26 mouse cellular contexts compared by ENCODE assay signal in the genomic region with DNA sequence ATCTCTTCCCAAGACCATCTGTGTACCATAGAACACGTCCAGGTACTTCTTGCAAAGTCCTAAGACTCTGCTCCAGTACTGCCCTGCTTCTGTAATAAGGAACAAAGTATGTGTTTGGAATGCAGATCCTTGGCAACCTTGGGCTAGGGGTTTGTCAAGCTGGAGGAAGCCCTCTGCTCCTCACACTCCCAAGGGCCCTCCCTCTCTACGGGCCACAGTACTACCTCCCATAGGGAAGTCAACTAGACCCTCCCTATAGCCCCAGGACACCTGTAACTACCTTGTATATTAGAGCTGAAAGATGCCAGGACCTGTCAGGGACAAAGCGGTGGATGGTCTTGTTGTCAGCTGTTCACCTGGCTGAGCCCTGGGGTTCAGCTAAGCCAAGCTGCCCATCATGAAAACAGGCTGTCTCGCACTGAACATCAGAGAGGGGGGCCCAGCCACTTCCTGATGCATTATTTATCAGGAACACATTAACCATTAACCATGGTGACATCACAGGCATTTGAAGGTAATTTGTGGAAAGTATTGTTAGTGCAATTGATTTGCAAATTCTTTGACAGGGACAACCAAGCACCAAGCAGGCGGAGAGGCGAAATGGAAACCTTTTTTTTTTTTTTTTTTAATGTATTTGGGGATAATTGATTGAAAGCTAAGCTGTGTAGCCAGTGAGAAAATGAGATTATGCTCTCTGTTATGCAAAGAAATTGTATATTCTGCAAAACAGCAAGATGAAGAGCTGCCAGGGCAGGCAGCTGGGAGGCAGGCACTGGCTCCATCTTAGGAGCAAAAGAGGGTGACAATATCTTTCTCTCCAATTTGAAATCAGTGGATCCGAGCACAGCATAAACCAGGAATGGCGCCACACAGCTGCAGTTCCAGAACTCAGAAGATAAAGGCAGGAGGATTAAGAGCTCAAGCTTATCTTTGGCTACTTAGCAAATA.
DNase-seq lines count a peak whose midpoint lies in the region; ATAC-seq lines count a peak whose summit lies in the region.
"Had no signal": no experiment of that assay in that cellular context is flagged by ENCODE, and none has a peak within 500 bp of the region (broad histone marks: within the 10 kb centered on the region; RNA-seq: fewer than 3 reads in every experiment).

No protein-coding gene starts in this region.

- H3K27me3 ChIP-seq in forebrain, embryonic 14.5 days (replicated peaks; ENCODE audit: control insufficient read depth, insufficient read depth, low read length), result no peaks in the 10 kb centered on the region
- no peaks in the 10 kb centered on the region for H3K27me3 ChIP-seq in midbrain, embryonic 12.5 days
- H3K27me3 ChIP-seq: embryonic facial prominence, embryonic 13.5 days had no signal

- no peaks in the 10 kb centered on the region for H3K9me3 ChIP-seq in forebrain, embryonic 14.5 days (replicated peaks; ENCODE audit: control insufficient read depth, low read length)
- no peaks in the 10 kb centered on the region for H3K9me3 ChIP-seq in midbrain, embryonic 12.5 days
- H3K9me3 ChIP-seq: embryonic facial prominence, embryonic 13.5 days; heart, embryonic 10.5 days; limb, embryonic 10.5 days had no signal

- no peak overlapping the region for H3K4me3 ChIP-seq in forebrain, embryonic 14.5 days (ENCODE audit: low read depth, low read length)
- no peak overlapping the region for H3K4me3 ChIP-seq in midbrain, embryonic 12.5 days
- H3K4me3 ChIP-seq: embryonic facial prominence, embryonic 13.5 days; erythroblast, embryonic 14.5 days; heart, embryonic 10.5 days; layer of hippocampus, adult 2 months; limb, embryonic 10.5 days had no signal

- H3K9ac ChIP-seq in forebrain, embryonic 14.5 days (ENCODE audit: low read length), result no peak overlapping the region
- H3K9ac ChIP-seq in midbrain, embryonic 12.5 days (replicated peaks), result no peak overlapping the region
- H3K9ac ChIP-seq: embryonic facial prominence, embryonic 13.5 days had no signal

- H3K27ac ChIP-seq in forebrain, embryonic 14.5 days (ENCODE audit: low read depth, low read length), result no peak overlapping the region
- H3K27ac ChIP-seq in midbrain, embryonic 12.5 days (replicated peaks), result 0 out of 2 replicates have a peak overlapping the region, but pooled peaks have one; percentile 25
- H3K27ac ChIP-seq: embryonic facial prominence, embryonic 13.5 days; heart, embryonic 10.5 days; layer of hippocampus, adult 2 months; limb, embryonic 10.5 days had no signal

- H3K36me3 ChIP-seq in forebrain, embryonic 14.5 days (ENCODE audit: control insufficient read depth, insufficient read depth, low read length), result no peaks in the 10 kb centered on the region
- no peaks in the 10 kb centered on the region for H3K36me3 ChIP-seq in midbrain, embryonic 12.5 days
- H3K36me3 ChIP-seq: embryonic facial prominence, embryonic 13.5 days; heart, embryonic 10.5 days; limb, embryonic 10.5 days had no signal

- no peaks in the 10 kb centered on the region for H3K4me1 ChIP-seq in forebrain, embryonic 14.5 days (ENCODE audit: control insufficient read depth, insufficient read depth, low read length)
- peaks cover 9% of the 10 kb centered on the region for H3K4me1 ChIP-seq in midbrain, embryonic 12.5 days

- ATAC-seq in forebrain, embryonic 14.5 days, result peak; percentile 70
- ATAC-seq in midbrain, embryonic 12.5 days (ENCODE audit: low FRiP score, low read depth), result peak; percentile 19; the same call in 1 of the 2 replicates
- ATAC-seq: activated CD4-positive, CD25-positive, alpha-beta regulatory T cell, adult 4 months; inflammation-experienced regulatory T-cells, adult 6 months had no signal

- no peak overlapping the region for H3K4me2 ChIP-seq in forebrain, embryonic 14.5 days (ENCODE audit: low read length)
- no peak overlapping the region for H3K4me2 ChIP-seq in midbrain, embryonic 12.5 days (replicated peaks)
- H3K4me2 ChIP-seq: embryonic facial prominence, embryonic 13.5 days had no signal

- DNase-seq in kidney, adult 9 months, result peak; percentile 13
- DNase-seq in kidney, postnatal 25 days, result no peak
- peak; percentile 67 for DNase-seq in forebrain, embryonic 14.5 days (ENCODE audit: low spot score)
- DNase-seq in right cerebral cortex, postnatal 25 days, result no peak
- no peak for DNase-seq in MN1 (ENCODE audit: low spot score)
- no peak for DNase-seq in cerebellum, adult 18-20 months
- DNase-seq: adrenal gland, postnatal 10 days; cerebellum, adult 8-10 months; cerebellum, postnatal 36 days; embryo, embryonic 11 days; gastrocnemius, postnatal 36 days; heart, postnatal 4 days; kidney, adult 8-10 months; kidney, postnatal 14 days; liver; lung, postnatal 10 days; right cerebral cortex, postnatal 14 days; spleen, adult 18-20 months had no signal

- 45% methylated on average over 8 of the region's 8 CpGs for WGBS in forebrain, embryonic 14.5 days
- WGBS in midbrain, embryonic 12.5 days, result 51% methylated on average over 8 of the region's 8 CpGs

Comparison
In these comparisons a context has a peak if more than half of its experiments do, and no peak if none do; other contexts are left out.
1. DNase-seq: peak in kidney, adult 9 months (single experiment) and forebrain, embryonic 14.5 days (single experiment); none in kidney, postnatal 25 days (0 of 2), right cerebral cortex, postnatal 25 days (single experiment), MN1 (single experiment) and cerebellum, adult 18-20 months (0 of 2).